Comparison of ENCODE assay signal across 10 mouse cellular contexts in the genomic region with DNA sequence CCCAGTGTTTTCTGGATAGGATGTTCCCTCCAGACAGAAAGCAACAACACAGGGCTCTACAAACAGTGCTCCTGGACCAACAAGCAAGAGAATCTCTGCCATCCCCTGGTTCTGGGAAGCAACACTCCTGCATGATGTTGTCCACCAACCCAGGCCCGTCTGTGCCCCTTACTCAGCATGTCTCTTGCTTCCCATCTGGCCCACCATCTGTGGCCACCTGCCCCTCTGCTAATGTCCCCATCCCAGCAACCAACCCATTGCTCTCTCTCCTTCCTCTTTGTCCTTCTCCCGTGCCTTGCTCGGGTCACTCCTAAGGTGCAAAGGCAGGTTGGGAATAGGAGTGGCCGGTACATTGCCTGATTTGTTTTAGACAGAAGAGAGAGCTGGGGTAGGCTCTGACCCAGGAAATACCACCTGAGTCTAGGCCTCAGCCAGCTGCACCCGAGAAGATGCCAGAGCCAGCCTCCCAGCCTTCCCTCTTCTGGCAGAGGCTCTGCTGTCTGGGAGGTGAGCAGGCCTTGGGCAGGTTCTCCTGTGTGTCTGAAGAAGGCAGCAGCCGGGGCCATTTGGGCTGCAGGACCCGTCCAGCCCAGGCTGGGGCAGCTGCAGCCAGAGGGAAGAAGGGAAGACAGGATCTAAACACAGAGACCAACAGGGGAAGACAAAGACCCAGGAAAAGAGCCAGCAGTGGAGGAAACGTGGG. TPM values are rescaled to one million over a fixed set of nuclear protein-coding genes. Genes with fewer than 3 reads are reported as not detected.
A peak's percentile ranks its signal among the peaks of the same experiment; 100 is the strongest.
DNase-seq lines count a peak whose midpoint lies in the region; ATAC-seq and TF ChIP-seq lines count a peak whose summit lies in the region.
"Had no signal": no experiment of that assay in that cellular context is flagged by ENCODE, and none has a peak within 500 bp of the region (broad histone marks: within the 10 kb centered on the region; RNA-seq: fewer than 3 reads in every experiment).

No protein-coding gene starts in this region.

- H3K27me3 ChIP-seq in hindbrain, embryonic 15.5 days, result no peaks in the 10 kb centered on the region
- no peaks in the 10 kb centered on the region for H3K27me3 ChIP-seq in midbrain, embryonic 13.5 days

- H3K4me1 ChIP-seq in cortical plate, adult 2 months (ENCODE audit: control insufficient read depth, insufficient read depth, low read length), result peaks cover 31% of the 10 kb centered on the region
- H3K4me1 ChIP-seq in hindbrain, embryonic 15.5 days (replicated peaks), result peaks cover 92% of the 10 kb centered on the region
- peaks cover 95% of the 10 kb centered on the region for H3K4me1 ChIP-seq in midbrain, embryonic 13.5 days (replicated peaks)

- H3K9ac ChIP-seq in hindbrain, embryonic 15.5 days, result peak overlapping the region; percentile 51
- H3K9ac ChIP-seq in midbrain, embryonic 13.5 days (replicated peaks), result peak overlapping the region; percentile 91

- TF ChIP-seq POLR2A in cortical plate, adult 2 months (IDR thresholded peaks at IDR 0.05; ENCODE audit: extremely low read depth, insufficient read depth, low read length), result no peak

- H3K4me2 ChIP-seq in hindbrain, embryonic 15.5 days, result peak overlapping the region; percentile 83
- H3K4me2 ChIP-seq in midbrain, embryonic 13.5 days (replicated peaks), result peak overlapping the region; percentile 69

- H3K4me3 ChIP-seq in cortical plate, adult 2 months (ENCODE audit: insufficient read depth, low read length), result peak overlapping the region; percentile 36
- H3K4me3 ChIP-seq in hindbrain, embryonic 15.5 days, result peak overlapping the region; percentile 35
- peak overlapping the region; percentile 45 for H3K4me3 ChIP-seq in midbrain, embryonic 13.5 days (replicated peaks)

- TF ChIP-seq CTCF in cortical plate, adult 2 months (IDR thresholded peaks at IDR 0.05; ENCODE audit: extremely low read depth, insufficient read depth, low read length), result no peak

- 10% methylated on average over 8 of the region's 8 CpGs for WGBS in hindbrain, embryonic 15.5 days
- WGBS in midbrain, embryonic 13.5 days, result 10% methylated on average over 8 of the region's 8 CpGs

- peaks cover 34% of the 10 kb centered on the region for H3K36me3 ChIP-seq in hindbrain, embryonic 15.5 days
- peaks cover 74% of the 10 kb centered on the region for H3K36me3 ChIP-seq in midbrain, embryonic 13.5 days

- peak; percentile 56 for DNase-seq in cerebellum, adult 9-10 months
- DNase-seq in right cerebral cortex, adult 18-20 months, result no peak
- no peak for DNase-seq in MN1 (ENCODE audit: low spot score)
- no peak for DNase-seq in spleen, adult 18-20 months
- DNase-seq in T-cell, adult 2 months (ENCODE audit: low spot score), result no peak
- DNase-seq: gastrocnemius, postnatal 36 days; layer of hippocampus, postnatal 36 days had no signal

- H3K9me3 ChIP-seq in hindbrain, embryonic 15.5 days, result no peaks in the 10 kb centered on the region
- H3K9me3 ChIP-seq in midbrain, embryonic 13.5 days, result peaks cover 8% of the 10 kb centered on the region; the same call in 1 of the 2 replicates

- 0 out of 2 replicates have a peak overlapping the region, but pooled peaks have one; percentile 43 for H3K27ac ChIP-seq in cortical plate, adult 2 months (ENCODE audit: insufficient read depth, low read length)
- peak overlapping the region; percentile 91 for H3K27ac ChIP-seq in hindbrain, embryonic 15.5 days (replicated peaks)
- H3K27ac ChIP-seq in midbrain, embryonic 13.5 days, result peak overlapping the region; percentile 98

- ATAC-seq in hindbrain, embryonic 15.5 days (ENCODE audit: low FRiP score, low read depth), result peak; percentile 8
- ATAC-seq in midbrain, embryonic 13.5 days, result peak; percentile 2; the same call in 1 of the 2 replicates

RNA-seq across cellular contexts. Expression of a gene that starts 5.5 kb away (rescaled TPM):
- 60.0 and 61.5 TPM in 2 replicates for polyA plus RNA-seq in cortical plate, adult 2 months (2012; rRNA removed)
- polyA plus RNA-seq in hindbrain, embryonic 15.5 days (2015; fragmentation: Nextera tagmentation; extraction: Ambion mirVana), result 43.1 and 44.9 TPM in 2 replicates
- 56.5 and 65.5 TPM in 2 replicates for polyA plus RNA-seq in midbrain, embryonic 13.5 days (2015; fragmentation: Nextera tagmentation; extraction: Ambion mirVana)

RNA-seq across cellular contexts. Expression of a gene that starts 26.2 kb away (rescaled TPM):
- 29.9 and 35.5 TPM in 2 replicates for polyA plus RNA-seq in cortical plate, adult 2 months (2012; rRNA removed)
- polyA plus RNA-seq in hindbrain, embryonic 15.5 days (2015; fragmentation: Nextera tagmentation; extraction: Ambion mirVana), result 11.5 and 14.5 TPM in 2 replicates
- 23.7 and 25.4 TPM in 2 replicates for polyA plus RNA-seq in midbrain, embryonic 13.5 days (2015; fragmentation: Nextera tagmentation; extraction: Ambion mirVana)

RNA-seq across cellular contexts. Expression of a gene that starts 35.2 kb away (rescaled TPM):
- 188 and 204 TPM in 2 replicates for polyA plus RNA-seq in cortical plate, adult 2 months (2012; rRNA removed)
- 197 and 219 TPM in 2 replicates for polyA plus RNA-seq in hindbrain, embryonic 15.5 days (2015; fragmentation: Nextera tagmentation; extraction: Ambion mirVana)
- 208 and 216 TPM in 2 replicates for polyA plus RNA-seq in midbrain, embryonic 13.5 days (2015; fragmentation: Nextera tagmentation; extraction: Ambion mirVana)

RNA-seq across cellular contexts. Expression of a gene that starts 45.1 kb away (rescaled TPM):
- polyA plus RNA-seq in cortical plate, adult 2 months (2012; rRNA removed), result 0.08 TPM in 1 of 2 replicates, not detected in the other
- 0.35 and 0.50 TPM in 2 replicates for polyA plus RNA-seq in hindbrain, embryonic 15.5 days (2015; fragmentation: Nextera tagmentation; extraction: Ambion mirVana)
- polyA plus RNA-seq in midbrain, embryonic 13.5 days (2015; fragmentation: Nextera tagmentation; extraction: Ambion mirVana), result not detected in 2 replicates

Comparison
In these comparisons a context has a peak if more than half of its experiments do, and no peak if none do; other contexts are left out.
1. H3K27ac ChIP-seq: peak in every context shown above with its lines; median percentile 98 in midbrain, embryonic 13.5 days; 91 in hindbrain, embryonic 15.5 days; 43 in cortical plate, adult 2 months.